Mouse (Mus musculus) forebrain, embryonic 16.5 days (tissue): ENCODE data around the gene Rarg. TPM values are rescaled to one million over a fixed set of nuclear protein-coding genes. Genes with fewer than 3 reads are reported as not detected.
A peak's percentile ranks its signal among the peaks of the same experiment; 100 is the strongest.

Experiments
- ATAC-seq: fragments of 200-750 bp; cut with Nextera tagmentation; 2 replicates; pipeline ENCODE4 v1.8.0; 2017; ENCODE audit warnings: mild to moderate bottlenecking, moderate library complexity
- H3K27ac ChIP-seq: fragments of 300-500 bp; sonication (generic); 2 replicates; pipeline ENCODE4 v1.5.1; 2014; ENCODE audit warnings: low read length, control low read depth
- H3K27me3 ChIP-seq: fragments of 300-500 bp; sonication (generic); replicated peaks from 2 replicates; pipeline ENCODE4 v1.6.1; 2014; ENCODE audit warnings: low read length; ENCODE audit not compliant: control insufficient read depth, insufficient read depth
- H3K36me3 ChIP-seq: fragments of 300-500 bp; sonication (generic); 2 replicates; pipeline ENCODE4 v1.6.1; 2014; ENCODE audit not compliant: control insufficient read depth, insufficient read depth
- H3K4me1 ChIP-seq: fragments of 300-500 bp; sonication (generic); replicated peaks from 2 replicates; pipeline ENCODE4 v1.6.1; 2014; ENCODE audit warnings: low read length; ENCODE audit not compliant: control insufficient read depth, insufficient read depth
- H3K4me2 ChIP-seq: fragments of 300-500 bp; sonication (generic); 2 replicates; pipeline ENCODE4 v1.6.1; 2014; ENCODE audit warnings: mild to moderate bottlenecking, low read length, control low read depth
- H3K4me3 ChIP-seq: fragments of 300-500 bp; sonication (generic); replicated peaks from 2 replicates; pipeline ENCODE4 v1.5.1; 2014; ENCODE audit warnings: mild to moderate bottlenecking, low read length, control low read depth
- H3K9ac ChIP-seq: fragments of 300-500 bp; sonication (generic); replicated peaks from 2 replicates; pipeline ENCODE4 v1.6.1; 2014; ENCODE audit warnings: low read depth, low read length, control low read depth
- H3K9me3 ChIP-seq: fragments of 300-500 bp; sonication (generic); 2 replicates; pipeline ENCODE4 v1.6.1; 2016; ENCODE audit warnings: low read length; ENCODE audit not compliant: control insufficient read depth
- WGBS: fragments of 180-500 bp; shearing (Covaris S2); extraction: QIAGEN DNeasy Blood & Tissue Kit; methylation state at CpG from one replicate; pipeline ENCODE4 v1.1.7; 2014; 5-methylcytosine and 5-hydroxymethylcytosine counted together
- polyA plus RNA-seq: library from polyadenylated mRNA; unstranded; fragments of >200 nt; fragmentation: Nextera tagmentation; extraction: Ambion mirVana; gene quantifications from 2 replicates; pipeline ENCODE4 v1.2.1, GENCODE M21; 2015

Gene Rarg
- polyA plus RNA-seq, 1 experiment from 2014 or later = 6.4 TPM

DNA sequence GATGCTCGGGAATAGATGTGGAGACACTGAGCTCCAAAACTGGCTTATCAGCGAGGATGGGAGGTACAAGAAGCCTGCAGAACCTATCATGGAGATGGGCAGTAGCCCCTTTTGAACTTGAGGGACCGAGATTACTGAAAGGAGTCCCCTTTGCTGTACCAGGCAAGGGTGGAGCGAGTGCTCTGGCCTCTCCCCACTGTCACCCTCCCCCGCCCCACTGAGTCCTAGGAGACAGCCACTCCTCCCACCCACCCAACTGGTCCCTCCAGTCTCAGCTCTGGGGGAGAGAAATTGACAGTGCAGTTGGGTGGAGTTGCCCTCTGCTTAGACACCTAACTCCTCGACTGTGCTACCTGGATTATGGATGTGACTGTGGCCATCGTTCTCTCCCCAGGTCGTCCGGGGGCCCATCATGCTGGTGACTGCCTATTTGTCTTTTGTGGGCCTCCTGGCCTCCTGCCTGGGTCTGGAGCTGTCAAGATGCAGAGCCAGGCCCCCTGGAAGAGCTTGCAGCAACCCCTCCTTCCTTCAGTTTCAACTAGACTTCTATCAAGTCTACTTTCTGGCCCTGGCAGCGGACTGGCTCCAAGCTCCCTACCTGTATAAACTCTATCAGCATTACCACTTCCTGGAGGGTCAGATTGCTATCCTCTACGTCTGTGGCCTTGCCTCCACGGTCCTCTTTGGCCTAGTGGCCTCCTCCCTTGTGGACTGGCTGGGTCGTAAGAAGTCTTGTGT, 22.6 kb upstream of the Rarg start:
- Histone ChIP-seq H3K4me1 (peaks cover 15% of the 10 kb centered on the region), H3K9me3 (no peaks in the 10 kb centered on the region), H3K4me2 (peak overlapping the region; percentile 89), H3K27me3 (no peaks in the 10 kb centered on the region), H3K4me3 (peak overlapping the region; percentile 82), H3K27ac (peak overlapping the region; percentile 68), H3K36me3 (peaks cover 8% of the 10 kb centered on the region), H3K9ac (peak overlapping the region; percentile 86)
- peak; percentile 37 for ATAC-seq
- 32% methylated on average over 13 of the region's 13 CpGs for WGBS

- peak; percentile 97 for ATAC-seq
- no peaks in the 10 kb centered on the region for H3K27me3 ChIP-seq
- WGBS = under 1% methylated on average over 63 of the region's 65 CpGs
Observed at GRCm38 (mm10) chr15:102279092-102279782, 21.9 kb upstream of the Rarg start, which contains the start of gene Mfsd5. Gene Mfsd5 (plus strand): TSS chr15:102279454.

DNA sequence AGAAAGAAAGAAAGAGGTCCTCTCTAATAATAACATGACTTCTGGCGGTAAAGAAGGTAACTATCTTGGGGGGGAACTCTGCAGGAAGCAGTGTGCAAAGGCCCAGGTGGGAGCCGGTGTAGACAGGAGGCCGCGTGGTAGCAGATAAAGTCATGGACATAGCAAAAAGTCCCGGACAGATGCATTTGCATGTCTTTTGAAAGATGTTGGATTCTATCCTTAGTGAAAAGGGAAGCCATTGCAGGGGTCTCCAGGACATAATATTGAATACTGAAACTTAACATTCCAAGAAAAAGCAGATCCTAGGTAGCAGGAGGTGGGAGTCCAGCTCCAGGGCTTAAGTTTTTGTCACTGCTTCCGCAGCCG, 21.4 kb upstream of the Rarg start:
- peaks cover 15% of the 10 kb centered on the region for H3K4me1 ChIP-seq
- peak overlapping the region; percentile 82 for H3K4me3 ChIP-seq
- peak overlapping the region; percentile 68 for H3K27ac ChIP-seq
- 36% methylated on average over 7 of the region's 7 CpGs for WGBS
- H3K9ac ChIP-seq = peak overlapping the region; percentile 86
- no peaks in the 10 kb centered on the region for H3K9me3 ChIP-seq
- H3K4me2 ChIP-seq = peak overlapping the region; percentile 98
- no peaks in the 10 kb centered on the region for H3K27me3 ChIP-seq
- H3K36me3 ChIP-seq = peaks cover 8% of the 10 kb centered on the region
- 0 out of 2 replicates have a peak, but pooled peaks have one; percentile 5 for ATAC-seq

More at GRCm38 (mm10) chr15:102279092-102279782, 21.9 kb upstream of the Rarg start, which contains the start of gene Mfsd5:
- peak within 1 kb of the TSS; percentile 68 for H3K27ac ChIP-seq
- H3K4me1 ChIP-seq = peaks cover 15% of the 10 kb centered on the region
- peak within 1 kb of the TSS; percentile 98 for H3K4me2 ChIP-seq
- H3K9ac ChIP-seq = peak within 1 kb of the TSS; percentile 86
- H3K4me3 ChIP-seq = peak within 1 kb of the TSS; percentile 82
- H3K36me3 ChIP-seq = peaks cover 8% of the 10 kb centered on the region
- no peaks in the 10 kb centered on the region for H3K9me3 ChIP-seq

- Histone ChIP-seq H3K36me3 (no peaks in the 10 kb centered on the region), H3K4me1 (peaks cover 6% of the 10 kb centered on the region; the same call in 1 of the 2 replicates), H3K9me3 (no peaks in the 10 kb centered on the region), H3K4me2 (no peak overlapping the region), H3K4me3 (no peak overlapping the region), H3K9ac (no peak overlapping the region), H3K27me3 (peaks cover 7% of the 10 kb centered on the region), H3K27ac (no peak overlapping the region)
- no peak for ATAC-seq
- 75% methylated on average over 6 of the region's 6 CpGs for WGBS
Observed at GRCm38 (mm10) chr15:102273982-102274716, 16.8 kb upstream of the Rarg start.

GRCm38 (mm10) chr15:102271441-102271840, 14.1 kb upstream of the Rarg start:
- ATAC-seq = no peak
- WGBS = 14% methylated on average over 3 of the region's 3 CpGs
- H3K4me1 ChIP-seq = no peaks in the 10 kb centered on the region
- no peak overlapping the region for H3K4me2 ChIP-seq
- H3K9ac ChIP-seq = no peak overlapping the region
- no peaks in the 10 kb centered on the region for H3K36me3 ChIP-seq
- H3K4me3 ChIP-seq = no peak overlapping the region
- H3K27ac ChIP-seq = no peak overlapping the region
- peaks cover 7% of the 10 kb centered on the region for H3K27me3 ChIP-seq
- no peaks in the 10 kb centered on the region for H3K9me3 ChIP-seq

DNA sequence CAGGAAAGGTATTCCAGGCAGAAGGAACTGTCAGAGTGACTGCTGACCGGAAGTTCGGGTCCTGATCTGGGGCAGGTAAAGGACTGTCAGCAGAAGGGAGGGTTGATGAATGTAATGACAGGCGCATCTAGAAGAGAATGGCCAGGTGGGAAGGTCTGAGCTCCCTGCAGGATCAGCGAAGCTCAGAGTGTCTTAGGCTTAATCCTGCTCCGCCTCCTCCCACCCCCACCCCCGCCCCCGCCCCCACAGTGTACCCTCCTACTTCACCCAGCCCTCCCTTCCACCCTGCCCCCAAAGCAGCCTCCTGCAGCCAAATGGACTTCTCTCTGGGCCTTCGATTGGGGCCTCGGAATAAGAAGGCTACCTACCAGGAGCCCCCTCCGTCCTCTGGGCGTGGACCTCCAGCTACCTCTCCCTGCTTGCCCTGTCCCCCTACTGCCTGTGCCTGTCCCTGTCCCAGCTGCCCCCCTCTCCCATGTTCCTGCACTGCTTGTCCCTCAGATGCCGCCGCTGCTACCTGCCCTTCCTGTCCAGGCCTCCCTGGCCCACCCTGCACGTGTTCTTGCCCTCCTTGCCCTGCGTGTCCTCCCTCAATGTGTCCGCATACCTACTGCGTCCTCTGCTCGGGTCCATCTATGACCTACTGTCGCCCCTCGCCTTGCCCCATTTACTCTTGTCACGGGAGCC, 13.1 kb upstream of the Rarg start, which contains the start of gene Gm9918:
Gene Gm9918 (plus strand): TSS at position 290 of the 687 bp plus-strand sequence.
- no peak for ATAC-seq
- Histone ChIP-seq H3K27ac (no peak within 1 kb of the TSS), H3K36me3 (no peaks in the 10 kb centered on the region), H3K27me3 (peaks cover 7% of the 10 kb centered on the region), H3K4me3 (no peak within 1 kb of the TSS), H3K4me2 (no peak within 1 kb of the TSS), H3K9me3 (no peaks in the 10 kb centered on the region), H3K9ac (no peak within 1 kb of the TSS), H3K4me1 (no peaks in the 10 kb centered on the region)
- WGBS = 9% methylated on average over 20 of the region's 21 CpGs

- H3K27me3 ChIP-seq = peaks cover 7% of the 10 kb centered on the region; the same call in 1 of the 2 replicates
- H3K9ac ChIP-seq = no peak overlapping the region
- no peaks in the 10 kb centered on the region for H3K36me3 ChIP-seq
- no peak overlapping the region for H3K4me2 ChIP-seq
- no peaks in the 10 kb centered on the region for H3K4me1 ChIP-seq
- WGBS = 91% methylated on average over 5 of the region's 5 CpGs
- no peak overlapping the region for H3K27ac ChIP-seq
- no peak overlapping the region for H3K4me3 ChIP-seq
- no peak for ATAC-seq
- H3K9me3 ChIP-seq = no peaks in the 10 kb centered on the region
Observed at GRCm38 (mm10) chr15:102265548-102265947, 8.2 kb upstream of the Rarg start.

- no peaks in the 10 kb centered on the region for H3K36me3 ChIP-seq
- no peak overlapping the region for H3K9ac ChIP-seq
- no peak overlapping the region for H3K4me2 ChIP-seq
- 0 out of 2 replicates have a peak, but pooled peaks cover 2% of the 10 kb centered on the region for H3K27me3 ChIP-seq
- H3K27ac ChIP-seq = no peak overlapping the region
- 79% methylated on average over 2 of the region's 2 CpGs for WGBS
- no peak for ATAC-seq
- H3K4me1 ChIP-seq = peaks cover 4% of the 10 kb centered on the region
- H3K4me3 ChIP-seq = no peak overlapping the region
- H3K9me3 ChIP-seq = no peaks in the 10 kb centered on the region
Observed at GRCm38 (mm10) chr15:102263037-102263436, 5.7 kb upstream of the Rarg start.
